Mouse (Mus musculus) kidney, embryonic 16.5 days (tissue): ENCODE measurements at regions not wholly inside any gene's neighbourhood (a gene's known extent, or its start where the extent isn't known, plus 50 kb on each side); places are given as distances from the start of the nearest gene placed in this dataset.

Source experiments
- ATAC-seq: fragments of 200-750 bp; cut with Nextera tagmentation; 2 replicates; pipeline ENCODE4 v1.8.0; 2017; ENCODE audit warnings: moderate TSS enrichment; ENCODE audit not compliant: low FRiP score, low TSS enrichment
- H3K27ac ChIP-seq: fragments of 300-500 bp; sonication (generic); 2 replicates; pipeline ENCODE4 v1.5.1; 2014; ENCODE audit warnings: low read length
- H3K27me3 ChIP-seq: fragments of 300-500 bp; sonication (generic); 2 replicates; pipeline ENCODE4 v1.6.1; 2014; ENCODE audit warnings: low read length, control low read depth, mixed read lengths; ENCODE audit not compliant: insufficient read depth
- H3K36me3 ChIP-seq: fragments of 300-500 bp; sonication (generic); 2 replicates; pipeline ENCODE4 v1.6.1; 2014; ENCODE audit warnings: low read length, control low read depth, mixed read lengths; ENCODE audit not compliant: insufficient read depth
- H3K4me1 ChIP-seq: fragments of 300-500 bp; sonication (generic); 2 replicates; pipeline ENCODE4 v1.6.1; 2014; ENCODE audit warnings: low read length, control low read depth, mixed read lengths; ENCODE audit not compliant: insufficient read depth
- H3K4me2 ChIP-seq: fragments of 300-500 bp; sonication (generic); replicated peaks from 2 replicates; pipeline ENCODE4 v1.6.1; 2014; ENCODE audit warnings: low read depth, low read length
- H3K4me3 ChIP-seq: fragments of 300-500 bp; sonication (generic); 2 replicates; pipeline ENCODE4 v1.5.1; 2014; ENCODE audit warnings: mild to moderate bottlenecking, low read length
- H3K9ac ChIP-seq: fragments of 300-500 bp; sonication (generic); replicated peaks from 2 replicates; pipeline ENCODE4 v1.6.1; 2014; ENCODE audit warnings: low read length
- H3K9me3 ChIP-seq: fragments of 300-500 bp; sonication (generic); 2 replicates; pipeline ENCODE4 v1.6.1; 2016; ENCODE audit warnings: low read length, control low read depth
- WGBS: fragments of 180-500 bp; shearing (Covaris S2); extraction: QIAGEN DNeasy Blood & Tissue Kit; methylation state at CpG from one replicate; pipeline ENCODE4 v1.1.7; 2014; 5-methylcytosine and 5-hydroxymethylcytosine counted together

GRCm38 (mm10) chr3:137728689-137729088 lies 57.4 kb downstream of the Gm21962 start:
- no peak overlapping the region for H3K9ac ChIP-seq
- 93% methylated on average over 9 of the region's 9 CpGs for WGBS

GRCm38 (mm10) chr3:137729421-137729820 lies 58.1 kb downstream of the Gm21962 start:
- Histone ChIP-seq H3K9ac (no peak overlapping the region), H3K4me3 (no peak overlapping the region), H3K27me3 (no peaks in the 10 kb centered on the region), H3K9me3 (no peaks in the 10 kb centered on the region), H3K27ac (no peak overlapping the region), H3K4me2 (no peak overlapping the region), H3K36me3 (no peaks in the 10 kb centered on the region), H3K4me1 (no peaks in the 10 kb centered on the region)
- WGBS, result 81% methylated on average over 7 of the region's 7 CpGs
- ATAC-seq, result no peak

More at GRCm38 (mm10) chr3:137728689-137729088, 57.4 kb downstream of the Gm21962 start:
- no peaks in the 10 kb centered on the region for H3K27me3 ChIP-seq
- no peak overlapping the region for H3K27ac ChIP-seq
- H3K9me3 ChIP-seq, result no peaks in the 10 kb centered on the region
- no peaks in the 10 kb centered on the region for H3K4me1 ChIP-seq
- no peak overlapping the region for H3K4me2 ChIP-seq
- no peak overlapping the region for H3K4me3 ChIP-seq
- no peaks in the 10 kb centered on the region for H3K36me3 ChIP-seq
- ATAC-seq, result no peak

GRCm38 (mm10) chr3:137737222-137737800 lies 66.0 kb downstream of the Gm21962 start:
- Histone ChIP-seq H3K36me3 (no peaks in the 10 kb centered on the region), H3K27me3 (no peaks in the 10 kb centered on the region), H3K27ac (no peak overlapping the region), H3K4me2 (no peak overlapping the region), H3K4me3 (no peak overlapping the region), H3K9ac (no peak overlapping the region), H3K4me1 (no peaks in the 10 kb centered on the region), H3K9me3 (no peaks in the 10 kb centered on the region)
- 55% methylated on average over 12 of the region's 12 CpGs for WGBS
- ATAC-seq, result no peak

DNA sequence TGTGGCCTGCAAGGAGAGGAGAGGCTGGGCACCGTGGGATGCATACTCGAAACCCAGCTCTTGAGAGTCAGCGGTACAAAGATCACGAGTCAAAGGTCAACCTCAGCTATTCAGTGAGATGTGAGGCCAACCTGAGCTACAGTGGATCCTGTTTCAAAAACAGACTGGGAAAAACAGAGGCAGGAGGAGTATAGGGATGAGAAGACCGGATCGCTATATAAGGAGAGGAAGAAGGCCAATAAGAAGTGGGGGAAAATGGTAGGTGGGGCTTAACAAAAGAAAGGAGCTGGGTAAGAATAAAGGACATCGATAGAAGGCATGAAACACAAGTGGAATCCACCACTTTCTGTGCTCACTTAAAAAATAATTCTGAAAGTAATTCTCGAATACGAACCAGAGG lies 70.2 kb downstream of the Gm21962 start:
- H3K27ac ChIP-seq, result no peak overlapping the region
- no peaks in the 10 kb centered on the region for H3K9me3 ChIP-seq
- no peak overlapping the region for H3K4me2 ChIP-seq
- H3K4me3 ChIP-seq, result no peak overlapping the region
- no peaks in the 10 kb centered on the region for H3K36me3 ChIP-seq
- no peaks in the 10 kb centered on the region for H3K4me1 ChIP-seq
- no peaks in the 10 kb centered on the region for H3K27me3 ChIP-seq
- ATAC-seq, result peak; percentile 59; the same call in 1 of the 2 replicates
- 54% methylated on average over 9 of the region's 9 CpGs for WGBS
- no peak overlapping the region for H3K9ac ChIP-seq

GRCm38 (mm10) chr3:137742119-137742518 lies 70.8 kb downstream of the Gm21962 start:
- H3K4me3 ChIP-seq, result no peak overlapping the region
- H3K27me3 ChIP-seq, result no peaks in the 10 kb centered on the region
- no peak overlapping the region for H3K4me2 ChIP-seq
- no peak overlapping the region for H3K9ac ChIP-seq
- H3K9me3 ChIP-seq, result no peaks in the 10 kb centered on the region
- 47% methylated on average over 4 of the region's 4 CpGs for WGBS
- H3K27ac ChIP-seq, result no peak overlapping the region
- H3K36me3 ChIP-seq, result no peaks in the 10 kb centered on the region
- peak; percentile 51; the same call in 1 of the 2 replicates for ATAC-seq
- no peaks in the 10 kb centered on the region for H3K4me1 ChIP-seq

- Histone ChIP-seq H3K9me3 (no peaks in the 10 kb centered on the region), H3K9ac (no peak overlapping the region), H3K36me3 (no peaks in the 10 kb centered on the region), H3K4me3 (no peak overlapping the region), H3K27me3 (no peaks in the 10 kb centered on the region), H3K27ac (no peak overlapping the region), H3K4me2 (no peak overlapping the region), H3K4me1 (peaks cover 6% of the 10 kb centered on the region; the same call in 1 of the 2 replicates)
- 85% methylated on average over 9 of the region's 9 CpGs for WGBS
- ATAC-seq, result no peak
Measured at GRCm38 (mm10) chr3:137751732-137752260, 80.5 kb downstream of the Gm21962 start.

DNA sequence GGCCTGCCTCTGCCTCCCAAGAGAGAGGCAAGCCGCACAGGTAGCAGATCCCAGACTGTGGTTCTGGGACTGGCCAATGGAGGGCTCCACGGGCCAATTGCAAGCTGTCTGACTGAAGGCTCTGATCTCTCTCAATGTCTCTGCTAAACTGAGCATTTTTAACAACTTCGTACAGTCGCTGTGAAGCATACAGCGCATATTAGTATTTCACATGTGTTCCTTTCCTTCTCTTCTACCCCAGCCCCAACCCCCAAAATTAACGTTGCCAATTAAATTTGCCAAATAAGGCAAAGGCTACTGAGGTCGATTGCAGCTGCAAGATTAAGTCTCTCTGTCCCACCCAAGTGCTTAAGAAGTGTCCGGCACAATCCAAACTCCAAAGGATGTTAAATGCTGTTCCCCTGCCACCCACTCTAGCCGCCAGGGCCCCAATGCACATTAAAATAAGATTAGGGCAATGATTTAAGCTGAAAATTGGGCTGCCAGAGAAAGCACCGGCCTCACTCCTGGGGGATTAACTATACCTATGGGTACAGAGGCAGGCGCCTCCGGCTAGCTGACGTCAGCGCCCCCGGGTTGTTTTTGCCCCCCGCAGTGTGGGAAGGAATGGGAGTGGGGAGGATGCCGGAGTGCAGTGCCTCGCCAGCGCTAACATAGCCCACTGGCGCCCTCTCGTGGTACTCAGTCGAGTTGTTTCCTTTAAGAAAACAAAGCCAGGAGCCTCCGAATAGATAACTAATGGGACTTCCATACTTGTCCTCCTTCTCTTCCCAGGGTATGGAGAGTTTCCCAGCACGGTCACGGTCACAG lies 81.3 kb downstream of the Gm21962 start:
- H3K9ac ChIP-seq, result peak overlapping the region; percentile 46
- ATAC-seq, result peak; percentile 94

GRCm38 (mm10) chr3:137753257-137753654 lies 81.9 kb downstream of the Gm21962 start:
- peak; percentile 25; the same call in 1 of the 2 replicates for ATAC-seq
- 55% methylated on average over 7 of the region's 7 CpGs for WGBS
- H3K4me3 ChIP-seq, result no peak overlapping the region; the same call in 1 of the 2 replicates

More for the DNA sequence above, 81.3 kb downstream of the Gm21962 start:
- Histone ChIP-seq H3K4me1 (peaks cover 6% of the 10 kb centered on the region; the same call in 1 of the 2 replicates), H3K4me3 (peak overlapping the region; percentile 44), H3K27ac (peak overlapping the region; percentile 51; the same call in 1 of the 2 replicates), H3K36me3 (no peaks in the 10 kb centered on the region), H3K4me2 (peak overlapping the region; percentile 55), H3K27me3 (no peaks in the 10 kb centered on the region), H3K9me3 (no peaks in the 10 kb centered on the region)
- 20% methylated on average over 25 of the region's 25 CpGs for WGBS

GRCm38 (mm10) chr3:137755391-137755790 lies 84.1 kb downstream of the Gm21962 start:
- Histone ChIP-seq H3K9ac (no peak overlapping the region), H3K9me3 (no peaks in the 10 kb centered on the region), H3K4me1 (peaks cover 6% of the 10 kb centered on the region; the same call in 1 of the 2 replicates), H3K36me3 (no peaks in the 10 kb centered on the region), H3K4me3 (no peak overlapping the region), H3K27me3 (no peaks in the 10 kb centered on the region), H3K27ac (no peak overlapping the region), H3K4me2 (no peak overlapping the region)
- 91% methylated on average over 5 of the region's 5 CpGs for WGBS
- ATAC-seq, result no peak

More at GRCm38 (mm10) chr3:137753257-137753654, 81.9 kb downstream of the Gm21962 start:
- Histone ChIP-seq H3K27ac (peak overlapping the region; percentile 51), H3K4me2 (peak overlapping the region; percentile 55), H3K27me3 (no peaks in the 10 kb centered on the region), H3K9ac (peak overlapping the region; percentile 46), H3K36me3 (no peaks in the 10 kb centered on the region), H3K9me3 (no peaks in the 10 kb centered on the region), H3K4me1 (peaks cover 6% of the 10 kb centered on the region; the same call in 1 of the 2 replicates)
